Mouse (Mus musculus) liver, adult 2 months (tissue): ENCODE measurements at regions not wholly inside any gene's neighbourhood (a gene's known extent, or its start where the extent isn't known, plus 50 kb on each side); places are given as distances from the start of the nearest gene placed in this dataset.

Source experiments
- DNase-seq: peaks from one replicate; pipeline ENCODE4 v3.0.0-alpha.2; 2011; ENCODE audit warnings: low read depth, low spot score; ENCODE audit errors: extremely low read depth
- H3K27ac ChIP-seq: fragments of 200-500 bp; replicated peaks from 2 replicates; pipeline ENCODE4 v1.5.1; 2012; ENCODE audit warnings: low read depth, mild to moderate bottlenecking, control low read depth, inconsistent platforms, low read length; ENCODE audit not compliant: insufficient read depth
- H3K27me3 ChIP-seq: fragments of 200-500 bp; 2 replicates; pipeline ENCODE4 v1.6.1; 2012; ENCODE audit warnings: mild to moderate bottlenecking, moderate library complexity, low read length, inconsistent platforms; ENCODE audit not compliant: control insufficient read depth, insufficient read depth
- H3K36me3 ChIP-seq: fragments of 200-500 bp; 2 replicates; pipeline ENCODE4 v1.6.1; 2012; ENCODE audit warnings: low read length, inconsistent platforms; ENCODE audit not compliant: control insufficient read depth, insufficient read depth
- H3K4me1 ChIP-seq: fragments of 200-500 bp; 2 replicates; pipeline ENCODE4 v1.6.1; 2011; ENCODE audit warnings: low read length; ENCODE audit not compliant: control insufficient read depth, insufficient read depth
- H3K4me3 ChIP-seq: fragments of 200-500 bp; 2 replicates; pipeline ENCODE4 v1.5.1; 2011; ENCODE audit warnings: low read depth, mild to moderate bottlenecking, control low read depth, low read length, moderate library complexity; ENCODE audit not compliant: insufficient read depth
- H3K79me2 ChIP-seq: fragments of 200-500 bp; 2 replicates; pipeline ENCODE4 v1.6.1; 2012; ENCODE audit warnings: inconsistent platforms, mild to moderate bottlenecking, low read length, moderate library complexity; ENCODE audit not compliant: control insufficient read depth, insufficient read depth
- H3K9ac ChIP-seq: fragments of 200-500 bp; 2 replicates; pipeline ENCODE4 v1.6.1; 2012; ENCODE audit warnings: low read depth, mild to moderate bottlenecking, control low read depth, inconsistent platforms, low read length
- CTCF ChIP-seq: fragments of 200-500 bp; IDR thresholded peaks from 2 replicates; pipeline ENCODE4 v1.5.1; 2011; ENCODE audit warnings: low read depth, low read length, control low read depth
- POLR2A ChIP-seq: fragments of 200-500 bp; IDR thresholded peaks from 2 replicates; pipeline ENCODE4 v1.6.1; 2011; ENCODE audit warnings: low read length, control low read depth; ENCODE audit not compliant: insufficient read depth; ENCODE audit errors: extremely low read depth
- WGBS: fragments of 180-500 bp; shearing (Covaris S2); methylation state at CpG from one replicate; pipeline ENCODE4 v1.1.7; 2018; 5-methylcytosine and 5-hydroxymethylcytosine counted together

DNA sequence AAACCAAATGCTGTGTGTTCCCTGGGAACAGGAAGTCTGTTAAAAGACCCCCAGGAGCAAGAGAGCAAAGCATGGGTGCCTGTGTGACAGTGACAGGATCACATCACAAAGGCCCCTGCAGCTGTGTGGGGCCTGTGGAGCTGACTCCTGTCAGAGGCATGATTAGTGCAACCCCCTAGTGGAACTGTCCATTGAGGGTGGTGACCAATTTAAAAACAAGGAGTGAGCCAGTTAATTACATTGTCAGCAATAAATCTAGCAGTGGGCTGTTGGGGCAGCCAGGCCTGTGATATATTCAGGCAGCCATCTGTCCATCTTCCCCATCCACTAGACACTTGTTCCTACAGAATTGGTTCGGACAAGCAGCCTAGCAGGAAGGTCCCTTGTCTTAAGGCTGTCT, 121.8 kb upstream of the Cxxc4 start:
- H3K9ac ChIP-seq: no peak overlapping the region
- DNase-seq: no peak
- H3K36me3 ChIP-seq: no peaks in the 10 kb centered on the region
- WGBS: 77% methylated on average over 1 of the region's 1 CpGs
- no peak overlapping the region for H3K27ac ChIP-seq
- H3K79me2 ChIP-seq: no peaks in the 10 kb centered on the region
- H3K27me3 ChIP-seq: no peaks in the 10 kb centered on the region
- H3K4me3 ChIP-seq: no peak overlapping the region
- TF ChIP-seq CTCF (no peak), POLR2A (no peak)
- H3K4me1 ChIP-seq: no peaks in the 10 kb centered on the region

DNA sequence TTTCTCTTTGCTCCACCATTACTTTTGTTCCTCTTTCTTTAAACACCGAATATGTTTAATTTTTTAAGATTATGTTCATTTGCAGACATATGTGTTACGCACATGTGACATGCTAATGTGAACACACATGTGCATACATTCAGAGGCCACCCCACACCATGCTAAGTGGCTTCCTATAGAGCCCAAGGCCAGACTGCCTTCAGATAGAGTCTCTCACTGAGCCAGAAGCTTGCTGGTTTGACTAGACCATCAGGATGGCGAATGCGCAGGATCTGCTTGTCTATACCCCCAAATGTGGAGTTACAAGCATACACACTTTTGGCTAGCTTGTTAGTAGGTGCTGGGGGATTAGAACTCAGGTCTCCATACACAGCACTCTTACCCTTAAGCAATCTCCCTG, 121.3 kb upstream of the Cxxc4 start:
- TF ChIP-seq POLR2A (no peak), CTCF (no peak)
- H3K9ac ChIP-seq: no peak overlapping the region
- no peak for DNase-seq
- no peak overlapping the region for H3K27ac ChIP-seq
- no peaks in the 10 kb centered on the region for H3K4me1 ChIP-seq
- H3K79me2 ChIP-seq: no peaks in the 10 kb centered on the region
- H3K27me3 ChIP-seq: no peaks in the 10 kb centered on the region
- no peak overlapping the region for H3K4me3 ChIP-seq
- no peaks in the 10 kb centered on the region for H3K36me3 ChIP-seq
- WGBS: 94% methylated on average over 4 of the region's 4 CpGs

DNA sequence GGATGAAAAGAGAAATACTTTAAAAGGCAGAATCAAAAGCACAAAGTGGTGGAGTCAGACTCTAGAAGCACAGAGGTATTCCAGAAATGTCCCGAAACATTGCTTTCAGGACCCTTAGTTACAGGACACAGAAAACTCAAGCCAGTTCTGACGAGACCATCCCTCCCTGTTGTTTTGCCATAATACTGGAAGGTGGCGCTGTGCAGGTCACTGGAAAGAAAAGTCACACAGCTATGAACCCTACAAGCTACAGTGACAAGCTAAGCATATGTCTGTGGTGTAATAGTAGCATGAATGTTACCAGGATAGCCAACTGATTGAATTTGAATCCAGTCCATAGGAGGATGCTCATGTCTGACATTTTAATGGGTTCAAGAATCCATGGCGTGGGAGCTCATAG, 117.4 kb upstream of the Cxxc4 start:
- 95% methylated on average over 4 of the region's 4 CpGs for WGBS
- no peak for DNase-seq
- H3K9ac ChIP-seq: no peak overlapping the region
- H3K27ac ChIP-seq: no peak overlapping the region
- H3K4me3 ChIP-seq: no peak overlapping the region
- no peak for TF ChIP-seq CTCF
- TF ChIP-seq POLR2A: no peak
- no peaks in the 10 kb centered on the region for H3K4me1 ChIP-seq
- H3K27me3 ChIP-seq: no peaks in the 10 kb centered on the region
- H3K36me3 ChIP-seq: no peaks in the 10 kb centered on the region
- H3K79me2 ChIP-seq: no peaks in the 10 kb centered on the region

DNA sequence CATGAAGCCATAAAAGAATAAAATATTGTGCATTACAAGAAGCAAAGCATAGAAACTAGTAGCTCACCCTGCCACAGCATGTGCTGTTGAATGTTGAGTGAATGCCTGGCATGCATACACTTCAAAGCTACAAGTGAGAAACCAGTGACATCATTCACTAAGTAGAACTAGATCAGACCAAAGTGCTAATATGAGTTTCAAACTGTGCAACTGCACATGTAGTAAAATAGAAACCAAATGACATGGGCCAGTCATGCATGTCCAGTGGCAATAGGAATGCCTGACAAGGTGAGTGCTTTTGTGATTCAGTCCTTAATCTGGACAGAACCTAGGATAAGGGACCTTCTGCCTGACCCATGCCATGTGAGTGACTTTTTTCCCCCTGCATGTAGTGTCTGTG, 111.3 kb upstream of the Cxxc4 start:
- Histone ChIP-seq H3K27me3 (no peaks in the 10 kb centered on the region), H3K79me2 (no peaks in the 10 kb centered on the region), H3K4me3 (no peak overlapping the region), H3K4me1 (no peaks in the 10 kb centered on the region), H3K27ac (no peak overlapping the region), H3K36me3 (no peaks in the 10 kb centered on the region), H3K9ac (no peak overlapping the region)
- no peak for DNase-seq
- no peak for TF ChIP-seq POLR2A
- no peak for TF ChIP-seq CTCF

DNA sequence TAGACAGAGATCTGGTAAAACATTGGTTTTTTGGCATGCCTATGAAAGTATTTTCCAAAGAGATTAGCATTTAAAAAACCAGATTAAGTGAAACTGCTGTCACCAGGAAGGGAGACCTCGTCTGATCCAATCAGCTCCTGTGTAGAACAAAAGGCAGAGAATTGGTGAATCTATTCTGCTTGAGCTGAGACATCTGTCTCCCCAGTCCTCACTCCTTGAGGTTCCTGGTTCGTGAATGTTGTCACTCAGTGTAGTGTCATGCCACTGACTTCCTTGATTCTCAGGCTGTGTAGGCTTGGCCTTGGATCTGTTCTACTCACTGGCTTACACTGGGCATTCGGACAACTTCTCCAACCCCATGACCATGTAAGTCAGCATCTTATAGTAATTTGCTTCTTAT, 105.9 kb upstream of the Cxxc4 start:
- H3K27ac ChIP-seq: no peak overlapping the region
- no peak overlapping the region for H3K9ac ChIP-seq
- no peaks in the 10 kb centered on the region for H3K27me3 ChIP-seq
- H3K79me2 ChIP-seq: no peaks in the 10 kb centered on the region
- TF ChIP-seq CTCF (no peak), POLR2A (no peak)
- no peaks in the 10 kb centered on the region for H3K36me3 ChIP-seq
- DNase-seq: no peak
- H3K4me3 ChIP-seq: no peak overlapping the region
- 63% methylated on average over 3 of the region's 3 CpGs for WGBS
- H3K4me1 ChIP-seq: no peaks in the 10 kb centered on the region

DNA sequence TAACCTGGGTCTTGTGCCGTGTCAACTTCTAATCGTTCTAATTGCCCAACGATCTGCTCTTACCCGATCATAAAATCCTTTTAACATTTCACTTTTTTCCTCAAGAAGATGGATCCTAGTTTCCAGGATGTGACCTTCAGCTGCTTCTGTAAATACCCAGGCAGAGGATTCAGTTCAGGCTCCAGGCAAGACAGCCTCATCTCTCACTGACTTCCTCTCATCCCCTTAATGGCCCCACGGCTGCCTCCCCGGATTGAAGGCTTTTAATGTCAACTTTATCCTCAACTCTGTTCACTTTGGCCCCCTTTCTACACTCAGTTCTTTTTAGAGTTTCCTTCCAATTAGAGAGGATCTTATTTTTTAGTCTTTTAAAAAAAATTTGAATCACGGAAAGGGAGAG, 91.0 kb upstream of the Cxxc4 start:
- no peak overlapping the region for H3K27ac ChIP-seq
- no peaks in the 10 kb centered on the region for H3K27me3 ChIP-seq
- no peak overlapping the region for H3K4me3 ChIP-seq
- no peak overlapping the region for H3K9ac ChIP-seq
- 52% methylated on average over 7 of the region's 7 CpGs for WGBS
- TF ChIP-seq CTCF (no peak), POLR2A (no peak)
- H3K79me2 ChIP-seq: no peaks in the 10 kb centered on the region
- DNase-seq: no peak
- no peaks in the 10 kb centered on the region for H3K36me3 ChIP-seq
- H3K4me1 ChIP-seq: no peaks in the 10 kb centered on the region
